In the genomic region with DNA sequence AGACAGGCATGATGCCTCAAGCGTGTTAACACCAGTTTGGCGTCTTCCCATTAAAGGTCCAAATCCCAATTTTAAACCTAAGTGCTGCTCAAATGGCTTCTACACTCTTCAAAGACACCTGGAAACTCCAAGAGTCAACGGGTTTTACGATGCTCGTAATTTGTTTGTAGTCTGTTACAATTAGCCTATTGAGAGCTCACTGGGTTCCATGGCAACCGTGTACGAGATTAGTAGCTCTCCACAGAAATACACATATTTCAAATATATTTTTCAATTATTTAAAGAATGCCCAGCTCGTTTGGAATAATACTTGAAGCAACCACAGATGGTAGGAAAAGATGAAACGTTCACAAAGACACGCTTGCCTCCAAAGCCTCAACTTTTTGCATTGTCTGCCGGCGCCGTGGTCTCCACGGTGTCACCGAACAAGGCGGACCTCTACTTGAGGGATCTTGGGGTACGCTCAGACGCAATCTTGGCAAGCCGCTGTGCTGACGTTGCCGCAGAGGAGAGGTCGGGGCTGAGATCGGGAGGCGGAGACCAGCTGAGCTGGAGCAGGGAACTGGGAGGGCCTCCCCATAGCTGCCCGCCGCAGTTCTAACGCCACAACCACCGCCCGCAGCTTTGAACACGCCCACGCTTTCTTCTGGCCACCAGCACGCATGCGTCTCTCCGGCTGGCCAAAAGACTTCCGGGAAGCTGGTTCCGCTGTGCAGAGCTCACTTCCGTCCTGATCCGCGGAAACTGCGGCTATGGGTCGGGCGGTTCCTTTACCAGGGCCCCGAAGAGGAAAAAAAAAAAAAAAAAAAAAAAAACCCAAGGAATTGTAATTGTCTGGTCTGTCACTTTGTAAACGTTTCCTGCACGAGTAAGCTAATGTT, we compare ENCODE assay signal across 8 mouse cellular contexts. TPM values are rescaled to one million over a fixed set of nuclear protein-coding genes. Genes with fewer than 3 reads are reported as not detected.
A peak's percentile ranks its signal among the peaks of the same experiment; 100 is the strongest.
DNase-seq lines count a peak whose midpoint lies in the region; ATAC-seq lines count a peak whose summit lies in the region.

No protein-coding gene starts in this region.

- ATAC-seq in erythroblast, adult 5-6 weeks (replicated peaks; ENCODE audit: low FRiP score, poor library complexity, severe bottlenecking): peak; percentile 94
- peak; percentile 93 for ATAC-seq in kidney, embryonic 15.5 days (replicated peaks; ENCODE audit: low FRiP score)
- ATAC-seq in monocyte, adult 5-6 weeks (replicated peaks; ENCODE audit: insufficient number of reproducible peaks, low FRiP score, low TSS enrichment, poor library complexity, severe bottlenecking): peak; percentile 92

- peak overlapping the region; percentile 98 for H3K27ac ChIP-seq in heart, embryonic 10.5 days
- H3K27ac ChIP-seq in kidney, embryonic 15.5 days: peak overlapping the region; percentile 99

- no peaks in the 10 kb centered on the region for H3K27me3 ChIP-seq in heart, embryonic 10.5 days (ENCODE audit: insufficient read depth, poor library complexity, severe bottlenecking)
- no peaks in the 10 kb centered on the region for H3K27me3 ChIP-seq in kidney, embryonic 15.5 days

- WGBS in heart, embryonic 10.5 days: 4% methylated on average over 45 of the region's 45 CpGs
- 2% methylated on average over 45 of the region's 45 CpGs for WGBS in kidney, embryonic 15.5 days

- H3K4me3 ChIP-seq in heart, embryonic 10.5 days: peak overlapping the region; percentile 97
- H3K4me3 ChIP-seq in kidney, embryonic 15.5 days (replicated peaks): peak overlapping the region; percentile 90

- H3K4me1 ChIP-seq in heart, embryonic 10.5 days: peaks cover 19% of the 10 kb centered on the region; the same call in 1 of the 2 replicates
- H3K4me1 ChIP-seq in kidney, embryonic 15.5 days: peaks cover 18% of the 10 kb centered on the region

- peak overlapping the region; percentile 71 for H3K4me2 ChIP-seq in kidney, embryonic 15.5 days

- no peaks in the 10 kb centered on the region for H3K9me3 ChIP-seq in heart, embryonic 10.5 days
- H3K9me3 ChIP-seq in kidney, embryonic 15.5 days (replicated peaks): no peaks in the 10 kb centered on the region

- peak; percentile 90 to 92 for DNase-seq in B cell, adult 2 months
- DNase-seq in brain, adult 2 months (ENCODE audit: low read depth, low spot score): peak; percentile 99
- DNase-seq in heart, embryonic 10.5 days (ENCODE audit: low spot score): peak; percentile 99
- DNase-seq in liver: peak; percentile 97
- DNase-seq in spleen, postnatal 4 days (ENCODE audit: low spot score in 2 of 2): peak; percentile 92 to 95

- 0 out of 2 replicates have a peak, but pooled peaks cover 2% of the 10 kb centered on the region for H3K36me3 ChIP-seq in heart, embryonic 10.5 days
- H3K36me3 ChIP-seq in kidney, embryonic 15.5 days: 0 out of 2 replicates have a peak, but pooled peaks cover 2% of the 10 kb centered on the region

- H3K9ac ChIP-seq in kidney, embryonic 15.5 days: peak overlapping the region; percentile 61

RNA-seq across cellular contexts. Expression of a gene that starts 1.1 kb away (rescaled TPM):
- total RNA-seq in erythroblast, adult 5-6 weeks (2015; ENCODE audit: low replicate concordance): 90.7 and 111 TPM in 2 replicates
- 97.2 and 110 TPM in 2 replicates for total RNA-seq in erythroblast, adult 5-6 weeks (2017; ENCODE audit: low replicate concordance)
- 49.1 and 55.1 TPM in 2 replicates for polyA plus RNA-seq in heart, embryonic 10.5 days (2016; fragmentation: Nextera tagmentation; extraction: Ambion mirVana)
- polyA plus RNA-seq in kidney, embryonic 15.5 days (2015; fragmentation: Nextera tagmentation; extraction: Ambion mirVana): 71.8 and 76.7 TPM in 2 replicates
- total RNA-seq in monocyte, adult 5-6 weeks (2017): 177 to 290 TPM (median 189 TPM) in 3 replicates

RNA-seq across cellular contexts. Expression of a gene that starts 50.1 kb away (rescaled TPM):
- total RNA-seq in erythroblast, adult 5-6 weeks (2015; ENCODE audit: low replicate concordance): not detected in 2 replicates
- total RNA-seq in erythroblast, adult 5-6 weeks (2017; ENCODE audit: low replicate concordance): not detected in 2 replicates
- 1.7 and 2.0 TPM in 2 replicates for polyA plus RNA-seq in heart, embryonic 10.5 days (2016; fragmentation: Nextera tagmentation; extraction: Ambion mirVana)
- polyA plus RNA-seq in kidney, embryonic 15.5 days (2015; fragmentation: Nextera tagmentation; extraction: Ambion mirVana): 4.4 and 4.5 TPM in 2 replicates
- 0.48 TPM in 1 of 3 replicates, not detected in the others for total RNA-seq in monocyte, adult 5-6 weeks (2017)

RNA-seq across cellular contexts. Expression of a gene that starts 50.2 kb away (rescaled TPM):
- total RNA-seq in erythroblast, adult 5-6 weeks (2015; ENCODE audit: low replicate concordance): not detected in 2 replicates
- not detected in 2 replicates for total RNA-seq in erythroblast, adult 5-6 weeks (2017; ENCODE audit: low replicate concordance)
- not detected in 2 replicates for polyA plus RNA-seq in heart, embryonic 10.5 days (2016; fragmentation: Nextera tagmentation; extraction: Ambion mirVana)
- not detected in 2 replicates for polyA plus RNA-seq in kidney, embryonic 15.5 days (2015; fragmentation: Nextera tagmentation; extraction: Ambion mirVana)
- total RNA-seq in monocyte, adult 5-6 weeks (2017): not detected in 3 replicates

Comparison
In these comparisons a context has a peak if more than half of its experiments do, and no peak if none do; other contexts are left out.
1. Peak in every context shown above with its lines: DNase-seq, ATAC-seq, H3K4me3 ChIP-seq and H3K27ac ChIP-seq.